Mouse (Mus musculus): ENCODE measurements around the gene Mvb12b.

Mvb12b gene

GRCm38 (mm10) chr2:33718561-33718960 is 169.2 kb downstream of the Mvb12b start:
- in situ Hi-C loops (cut with MboI; ENCODE audit: low pct_unique_long_range_greater_than_20kb in 1 of 2, low sequenced_read_pairs in 2 of 2, unreplicated experiment in 1 of 2) = no loop called here

DNA sequence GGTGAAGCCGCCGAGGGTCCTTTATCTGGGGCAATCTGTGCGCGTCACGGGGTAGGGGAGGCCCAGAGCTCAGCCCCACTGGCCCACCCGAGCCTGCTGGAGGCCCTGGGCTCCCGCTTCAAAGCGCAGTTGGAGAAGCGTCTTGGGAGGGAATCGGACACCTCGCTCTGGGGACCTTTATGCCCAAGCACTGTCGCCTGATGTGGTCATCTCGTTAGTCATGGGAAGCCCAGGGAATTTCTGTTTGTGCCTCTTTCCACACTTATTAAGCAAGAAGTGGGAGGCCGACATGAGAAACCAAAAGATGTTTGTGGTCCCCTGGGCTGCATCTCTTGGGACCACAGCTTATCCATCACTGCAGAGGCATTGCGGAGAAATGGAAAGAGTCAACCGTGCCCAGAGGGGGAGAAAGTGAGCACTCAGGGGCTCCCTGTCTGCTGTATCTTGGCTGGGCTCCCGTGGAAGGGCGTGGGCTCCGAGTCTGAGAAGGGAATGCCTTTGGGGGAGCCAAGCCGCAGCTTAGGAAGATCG is 169.9 kb downstream of the Mvb12b start:
- in situ Hi-C loops (cut with MboI; ENCODE audit: low pct_unique_long_range_greater_than_20kb in 1 of 2, low sequenced_read_pairs in 2 of 2, unreplicated experiment in 1 of 2) = no loop called here

GRCm38 (mm10) chr2:33717378-33717777 is 170.4 kb downstream of the Mvb12b start:
- in situ Hi-C loops (cut with MboI; ENCODE audit: low pct_unique_long_range_greater_than_20kb in 1 of 2, low sequenced_read_pairs in 2 of 2, unreplicated experiment in 1 of 2) = no loop called here

DNA sequence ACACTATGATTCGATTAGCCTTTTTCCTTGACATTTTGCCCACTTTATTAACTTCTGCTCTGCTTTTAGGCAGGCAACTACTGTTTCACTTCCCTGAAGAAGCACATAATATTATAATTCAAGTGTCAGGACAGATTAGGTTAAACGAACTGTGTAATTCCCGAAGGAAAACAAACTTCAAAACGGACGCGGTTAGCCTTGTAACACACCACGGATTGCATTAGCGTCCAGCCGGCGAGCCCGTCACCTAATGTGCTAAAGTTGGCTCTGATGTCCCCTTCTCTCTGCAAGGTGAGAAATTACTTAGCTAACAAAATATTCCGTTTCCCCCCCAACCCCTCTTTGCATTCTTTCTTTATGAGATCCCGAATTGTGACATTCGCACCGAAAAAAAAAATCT is 170.9 kb downstream of the Mvb12b start:
- in situ Hi-C loops (cut with MboI; ENCODE audit: low pct_unique_long_range_greater_than_20kb in 1 of 2, low sequenced_read_pairs in 2 of 2, unreplicated experiment in 1 of 2) = no loop called here

DNA sequence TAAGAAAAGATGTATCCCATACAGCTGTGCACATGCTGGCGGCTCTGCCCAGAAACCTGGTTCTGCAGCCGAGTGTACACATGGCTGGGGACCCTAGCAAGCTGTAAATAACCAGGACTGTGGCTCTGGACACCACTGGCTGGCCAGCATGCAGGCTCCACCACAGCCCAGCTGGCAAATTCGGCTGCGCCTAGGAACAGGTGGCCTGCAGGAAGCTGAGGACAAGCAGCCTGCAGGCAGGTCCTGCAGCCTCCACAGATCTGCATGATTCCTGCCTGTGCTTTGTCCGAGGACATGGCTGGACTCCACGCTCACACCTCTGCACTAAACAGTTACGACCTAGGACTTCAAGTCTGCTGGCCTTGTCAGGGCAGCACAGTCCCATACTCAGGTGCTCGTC is 172.8 kb downstream of the Mvb12b start:
- in situ Hi-C loops (cut with MboI; ENCODE audit: low pct_unique_long_range_greater_than_20kb in 1 of 2, low sequenced_read_pairs in 2 of 2, unreplicated experiment in 1 of 2) = no loop called here

DNA sequence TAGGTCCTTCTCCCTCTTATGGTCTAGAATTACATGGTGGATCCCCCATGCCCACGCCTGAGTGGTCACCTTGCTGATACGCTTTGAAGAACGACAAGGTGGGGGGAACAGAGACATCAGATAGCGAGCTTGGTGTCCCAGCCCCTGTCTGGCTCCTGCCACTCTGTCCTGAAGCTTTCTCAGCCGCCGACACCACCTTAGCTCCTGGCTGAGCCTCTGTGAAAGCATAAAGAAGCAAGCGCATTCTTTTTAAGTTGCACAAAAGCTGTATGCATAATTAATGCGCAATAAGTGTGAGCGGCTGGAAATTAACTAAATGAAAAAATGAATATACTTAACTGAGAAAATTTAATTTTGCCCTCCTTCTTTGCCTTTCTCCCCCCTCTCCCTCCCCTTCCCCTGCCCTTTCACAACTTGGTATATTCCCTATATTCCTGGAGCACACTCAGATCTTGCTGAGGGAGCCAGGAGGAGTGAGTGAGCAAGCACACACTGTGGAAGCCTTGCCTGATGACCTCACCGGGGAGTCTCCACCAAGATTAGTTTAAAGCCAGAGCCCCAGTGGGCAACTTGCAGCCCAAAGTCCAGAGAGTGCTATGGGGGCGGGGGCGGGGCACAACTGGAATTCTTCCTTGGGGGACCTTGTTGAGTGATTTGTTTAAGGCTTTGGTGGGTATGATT is 174.0 kb downstream of the Mvb12b start:
- in situ Hi-C loops (cut with MboI; ENCODE audit: low pct_unique_long_range_greater_than_20kb in 1 of 2, low sequenced_read_pairs in 2 of 2, unreplicated experiment in 1 of 2) = no loop called here

GRCm38 (mm10) chr2:33712811-33713210 is 174.9 kb downstream of the Mvb12b start:
- in situ Hi-C loops (cut with MboI; ENCODE audit: low pct_unique_long_range_greater_than_20kb in 1 of 2, low sequenced_read_pairs in 2 of 2, unreplicated experiment in 1 of 2) = no loop called here

GRCm38 (mm10) chr2:33708831-33709230 is 178.9 kb downstream of the Mvb12b start:
- in situ Hi-C loops (cut with MboI; ENCODE audit: low pct_unique_long_range_greater_than_20kb in 1 of 2, low sequenced_read_pairs in 2 of 2, unreplicated experiment in 1 of 2) = no loop called here

- in situ Hi-C loops (cut with MboI; ENCODE audit: low pct_unique_long_range_greater_than_20kb in 1 of 2, low sequenced_read_pairs in 2 of 2, unreplicated experiment in 1 of 2) = no loop called here
Measured at GRCm38 (mm10) chr2:33708096-33708495, 179.7 kb downstream of the Mvb12b start.

GRCm38 (mm10) chr2:33706403-33706802 is 181.3 kb downstream of the Mvb12b start:
- in situ Hi-C loops (cut with MboI; ENCODE audit: low pct_unique_long_range_greater_than_20kb in 1 of 2, low sequenced_read_pairs in 2 of 2, unreplicated experiment in 1 of 2) = no loop called here

DNA sequence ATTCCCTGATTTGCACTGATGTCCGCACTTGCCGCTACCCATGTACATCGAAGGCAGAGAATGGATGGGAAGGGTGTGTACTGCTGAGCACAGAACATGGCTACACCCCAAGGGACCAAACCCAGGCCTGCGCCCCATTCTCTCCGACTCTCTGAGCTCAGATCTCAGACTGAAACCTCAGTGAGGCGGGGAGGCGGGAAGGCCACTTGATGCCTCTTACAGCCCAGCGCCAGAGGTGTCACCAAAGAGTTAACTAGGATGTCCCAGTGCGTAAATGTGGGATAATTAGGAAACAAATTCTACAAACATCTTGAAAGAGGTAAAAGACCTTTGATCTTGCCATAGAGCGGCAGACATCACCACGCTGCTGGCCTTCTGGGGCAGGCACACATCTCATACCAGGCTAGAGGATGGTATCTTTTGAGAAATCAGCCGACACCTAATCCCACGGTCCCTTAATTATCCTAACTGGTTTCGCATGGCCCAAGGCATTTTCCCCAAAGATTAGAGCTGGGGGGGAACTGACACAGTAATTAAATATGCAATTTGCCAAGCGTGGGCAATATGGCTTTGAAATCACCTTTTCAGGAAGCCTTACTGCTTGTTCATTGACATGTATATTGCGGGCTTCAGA is 181.9 kb downstream of the Mvb12b start:
- in situ Hi-C loops (cut with MboI; ENCODE audit: low pct_unique_long_range_greater_than_20kb in 1 of 2, low sequenced_read_pairs in 2 of 2, unreplicated experiment in 1 of 2) = no loop called here

GRCm38 (mm10) chr2:33703286-33703685 is 184.5 kb downstream of the Mvb12b start:
- in situ Hi-C loops (cut with MboI; ENCODE audit: low pct_unique_long_range_greater_than_20kb in 1 of 2, low sequenced_read_pairs in 2 of 2, unreplicated experiment in 1 of 2) = no loop called here

DNA sequence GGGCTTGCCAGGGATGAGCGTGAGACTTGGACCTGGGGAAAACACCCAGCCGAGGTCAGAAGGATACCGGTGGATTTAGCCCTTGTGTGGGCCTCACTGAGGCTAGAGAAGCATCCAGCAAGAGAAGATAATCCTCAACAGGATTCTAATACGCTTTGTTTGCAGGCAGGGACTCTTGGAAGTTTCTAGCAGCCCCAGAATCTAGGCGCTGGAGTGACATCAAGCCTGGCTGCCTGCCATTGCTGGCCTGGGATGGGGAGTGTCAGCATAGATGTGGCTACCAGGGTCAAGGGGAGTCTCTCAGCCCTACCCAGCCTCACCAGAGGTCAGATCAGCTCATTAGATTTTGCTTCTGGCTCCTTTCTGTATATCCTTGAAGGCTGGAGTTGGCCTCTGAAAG is 185.0 kb downstream of the Mvb12b start:
- in situ Hi-C loops (cut with MboI; ENCODE audit: low pct_unique_long_range_greater_than_20kb in 1 of 2, low sequenced_read_pairs in 2 of 2, unreplicated experiment in 1 of 2) = no loop called here

DNA sequence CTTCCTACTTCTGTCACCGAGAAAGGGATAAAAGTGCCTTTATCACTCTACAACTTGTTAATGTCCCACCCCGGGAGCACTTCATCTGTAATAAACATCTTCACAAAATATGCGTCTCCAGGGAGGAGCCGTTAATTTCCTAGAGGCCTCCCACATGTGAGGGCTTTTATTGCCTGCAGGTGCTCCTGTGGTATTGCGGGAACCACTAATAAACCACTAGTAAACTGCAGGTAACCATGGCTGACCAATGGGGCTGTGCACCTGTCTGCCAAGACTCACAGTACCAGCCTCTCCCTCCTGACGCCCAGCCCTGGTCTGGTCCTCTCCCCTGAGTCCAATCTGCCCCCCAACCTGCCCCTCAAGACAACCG is 186.3 kb downstream of the Mvb12b start:
- in situ Hi-C loops (cut with MboI; ENCODE audit: low pct_unique_long_range_greater_than_20kb in 1 of 2, low sequenced_read_pairs in 2 of 2, unreplicated experiment in 1 of 2) = no loop called here

- in situ Hi-C loops (cut with MboI; ENCODE audit: low pct_unique_long_range_greater_than_20kb in 1 of 2, low sequenced_read_pairs in 2 of 2, unreplicated experiment in 1 of 2) = no loop called here
Measured at GRCm38 (mm10) chr2:33700581-33701445, 186.9 kb downstream of the Mvb12b start.

- in situ Hi-C loops (cut with MboI; ENCODE audit: low pct_unique_long_range_greater_than_20kb in 1 of 2, low sequenced_read_pairs in 2 of 2, unreplicated experiment in 1 of 2) = no loop called here
Measured at GRCm38 (mm10) chr2:33698898-33699297, 188.8 kb downstream of the Mvb12b start.

DNA sequence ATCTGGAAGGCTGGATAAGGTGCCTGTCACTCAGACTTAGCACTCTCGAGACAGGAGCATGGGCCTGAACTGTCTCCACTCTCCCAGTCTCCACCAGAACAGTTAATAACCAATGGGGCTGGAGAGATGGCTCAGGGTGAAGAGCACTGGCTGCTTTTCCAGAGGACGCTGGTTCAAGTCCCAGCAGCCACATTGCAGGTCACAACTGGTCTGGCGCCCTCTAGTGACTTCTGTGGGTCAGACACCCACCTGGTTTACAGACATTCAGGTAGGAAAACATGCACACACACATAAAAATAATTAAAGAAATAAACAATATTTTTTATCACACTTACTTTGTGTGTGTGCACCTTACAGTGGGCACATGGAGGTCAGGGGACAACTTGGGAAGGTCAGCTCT is 191.3 kb downstream of the Mvb12b start:
- in situ Hi-C loops (cut with MboI; ENCODE audit: low pct_unique_long_range_greater_than_20kb in 1 of 2, low sequenced_read_pairs in 2 of 2, unreplicated experiment in 1 of 2) = no loop called here

DNA sequence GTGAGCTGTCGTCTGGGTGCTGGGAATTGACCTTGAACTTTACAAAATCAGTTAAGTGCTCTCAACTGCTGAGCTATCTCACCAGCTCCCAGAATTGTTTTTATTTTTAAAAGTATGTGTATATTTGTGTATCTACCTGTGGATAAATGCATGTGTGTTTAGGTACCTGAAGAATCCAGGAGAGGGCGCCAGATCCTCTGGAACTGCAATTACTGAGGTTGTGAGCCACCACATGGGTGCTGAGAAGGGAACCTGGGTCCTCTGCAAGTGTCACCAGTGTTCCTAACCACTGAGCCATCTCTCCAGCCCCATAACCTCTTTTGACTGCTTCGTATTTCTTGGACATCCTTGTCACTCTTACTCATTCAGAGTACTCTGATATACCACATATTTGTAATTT is 193.8 kb downstream of the Mvb12b start:
- in situ Hi-C loops (cut with MboI; ENCODE audit: low pct_unique_long_range_greater_than_20kb in 1 of 2, low sequenced_read_pairs in 2 of 2, unreplicated experiment in 1 of 2) = no loop called here

- in situ Hi-C loops (cut with MboI; ENCODE audit: low pct_unique_long_range_greater_than_20kb in 1 of 2, low sequenced_read_pairs in 2 of 2, unreplicated experiment in 1 of 2) = no loop called here
Measured at GRCm38 (mm10) chr2:33689880-33690462, 197.8 kb downstream of the Mvb12b start.

All from mouse embryonic stem cell (cell line).